Mouse (Mus musculus) kidney, postnatal 36 days (tissue): ENCODE data around the gene Gm26620.

Experiments used
- DNase-seq, 2 experiments: peaks; one replicate each; pipeline ENCODE4 v3.0.0; 2021 to 2022; ENCODE audit warnings: mixed read lengths in 2 of 2

The Gm26620 gene

DNA sequence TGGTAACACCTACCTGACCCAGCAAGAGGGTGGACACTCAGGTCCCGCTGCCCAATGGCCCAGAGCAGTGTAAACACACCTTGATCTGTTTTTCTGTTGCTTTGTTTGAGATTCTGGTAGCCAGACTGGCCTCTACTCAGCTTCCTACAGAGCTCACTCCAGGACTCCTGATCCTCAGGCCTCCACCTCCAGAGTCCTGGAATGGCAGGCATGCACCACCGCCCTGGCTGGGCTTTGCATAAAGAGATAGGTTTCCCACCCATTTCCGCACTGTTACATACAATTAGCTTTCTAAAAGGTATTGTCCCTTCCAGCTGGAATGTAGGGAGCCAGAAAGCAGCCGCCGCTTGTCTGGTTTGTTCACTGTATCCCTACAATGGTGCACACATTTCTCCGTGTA lies 13.5 kb upstream of the Gm26620 start:
- no peak for DNase-seq

DNA sequence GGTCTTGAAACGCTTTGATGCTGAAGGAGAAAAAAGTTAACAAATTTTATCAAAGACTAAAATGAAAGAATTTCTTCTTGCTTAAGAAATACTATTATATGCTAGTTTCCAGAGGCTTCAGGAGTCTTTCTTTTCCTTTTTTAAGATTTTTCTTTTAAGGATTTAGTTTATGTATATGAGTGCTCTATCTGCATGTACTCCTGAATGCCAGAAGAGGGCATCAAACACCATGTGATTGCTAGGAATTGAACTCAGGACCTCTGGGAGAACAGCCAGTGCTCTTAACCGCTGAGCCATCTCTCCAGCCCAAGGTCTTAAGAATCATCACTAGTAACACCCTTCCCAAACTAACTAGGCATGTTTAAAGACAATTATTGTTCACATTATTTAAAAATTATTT lies 12.9 kb upstream of the Gm26620 start:
- DNase-seq, result no peak

DNA sequence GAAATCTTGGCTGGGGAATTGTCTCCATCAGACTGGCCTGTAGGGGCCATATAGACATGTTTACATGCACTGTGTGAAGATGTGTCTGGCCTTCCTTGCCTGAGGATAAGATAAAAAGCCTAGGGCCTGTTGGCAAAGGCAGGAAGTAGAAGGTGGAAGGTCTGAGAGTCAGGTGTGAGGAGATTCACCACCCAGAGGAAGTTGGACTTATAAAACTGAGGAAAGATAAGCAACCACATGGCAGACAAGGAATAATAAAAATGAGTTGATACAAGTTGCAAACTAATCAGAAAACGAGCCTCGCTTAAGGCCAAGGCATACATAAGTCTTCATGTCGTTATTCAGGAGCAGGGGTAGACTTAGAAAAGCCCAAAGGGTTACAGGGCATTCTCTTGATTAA lies 9.2 kb upstream of the Gm26620 start:
- DNase-seq, result no peak

DNA sequence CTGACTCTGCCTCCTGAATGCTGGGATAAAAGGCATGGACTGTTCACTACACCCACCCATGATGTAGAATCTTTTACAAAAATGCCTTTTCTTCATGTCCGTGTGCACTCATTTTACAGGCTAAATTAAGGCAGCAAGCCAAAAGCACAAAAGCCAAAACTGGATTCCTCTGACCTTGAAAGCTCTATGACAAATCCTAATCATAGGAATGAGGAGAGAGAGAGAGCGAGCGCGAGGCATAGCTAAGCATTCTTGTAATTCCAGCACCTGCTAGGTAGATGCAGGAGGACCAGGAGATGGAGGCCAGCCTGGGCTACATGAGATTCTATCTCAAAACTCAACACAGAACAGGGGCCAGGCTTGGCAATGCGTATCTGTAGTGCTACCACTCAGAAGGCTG lies 8.0 kb upstream of the Gm26620 start:
- no peak for DNase-seq

DNA sequence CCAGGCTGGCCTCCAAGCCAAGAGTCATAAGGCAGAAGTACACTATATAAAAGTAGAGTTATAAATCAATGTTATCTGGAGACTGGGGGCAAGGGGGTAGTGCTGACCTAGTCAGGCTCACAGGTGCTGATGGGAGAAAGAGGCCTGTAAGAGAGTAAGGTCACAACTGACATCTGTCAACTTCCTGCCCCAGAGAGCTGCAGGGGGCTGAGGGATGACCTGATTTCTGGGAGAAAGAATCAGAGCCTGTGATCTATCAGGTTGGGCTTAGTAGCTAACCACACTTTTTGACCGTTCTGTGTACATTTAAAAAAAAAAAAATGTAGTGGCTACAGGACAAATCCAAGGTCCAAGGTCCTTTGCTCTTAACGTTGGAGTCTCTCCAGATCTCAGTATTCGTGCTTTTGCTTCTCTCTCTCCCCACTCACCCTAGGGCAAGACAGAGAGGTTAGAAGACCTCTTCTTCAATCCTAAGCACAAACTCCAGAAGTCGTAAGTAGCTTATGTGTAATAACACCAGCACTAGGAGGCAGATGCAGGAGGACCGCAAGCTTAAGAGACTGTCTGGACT lies 1.9 kb upstream of the Gm26620 start:
- peak in 1 of 2 experiments; percentile 58 for DNase-seq

DNA sequence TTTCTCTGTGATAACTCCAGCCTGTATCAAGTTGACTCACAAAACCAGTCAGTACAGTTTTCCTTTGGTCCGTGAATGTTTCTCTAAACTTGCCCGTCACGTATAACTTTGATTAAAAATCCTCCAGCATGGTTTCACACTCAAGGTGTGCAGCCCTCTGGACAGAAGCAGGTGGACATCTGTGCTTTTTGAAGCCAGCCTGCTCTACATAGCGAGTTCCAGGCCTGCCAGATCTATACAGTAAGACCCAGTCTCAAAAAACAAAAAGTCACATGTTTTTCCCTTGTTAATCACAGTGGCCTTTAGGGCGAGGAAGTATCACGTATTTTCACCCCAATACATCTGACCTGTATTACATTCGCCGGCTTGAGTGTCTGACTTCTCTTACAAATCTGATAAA lies 475 bp upstream of the Gm26620 start:
- DNase-seq, result no peak

- DNase-seq, result no peak
Measured at GRCm38 (mm10) chr1:170886044-170886458, 1.2 kb downstream of the Gm26620 start.

- DNase-seq, result no peak
Measured at GRCm38 (mm10) chr1:170889310-170889709, 4.4 kb downstream of the Gm26620 start.

DNA sequence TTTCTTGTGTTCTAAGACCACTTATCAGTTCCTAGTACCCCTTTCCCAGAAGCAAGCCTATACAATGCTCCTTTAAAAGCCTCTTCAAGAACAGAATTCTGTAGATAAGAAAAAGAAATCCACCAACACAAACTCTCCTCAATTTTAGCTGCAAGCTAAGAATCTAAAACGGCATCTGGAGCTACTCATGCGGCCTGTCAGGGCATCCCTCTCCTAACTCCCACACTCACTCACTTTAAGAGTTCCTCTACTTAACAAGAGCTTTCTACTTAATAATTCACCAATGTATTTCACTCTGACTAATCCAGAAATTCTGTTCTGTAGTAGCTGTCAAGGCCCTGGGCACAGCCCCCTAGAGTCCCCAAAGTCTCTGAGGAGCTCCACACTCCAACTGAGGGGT lies 6.8 kb downstream of the Gm26620 start:
- DNase-seq, result no peak

DNA sequence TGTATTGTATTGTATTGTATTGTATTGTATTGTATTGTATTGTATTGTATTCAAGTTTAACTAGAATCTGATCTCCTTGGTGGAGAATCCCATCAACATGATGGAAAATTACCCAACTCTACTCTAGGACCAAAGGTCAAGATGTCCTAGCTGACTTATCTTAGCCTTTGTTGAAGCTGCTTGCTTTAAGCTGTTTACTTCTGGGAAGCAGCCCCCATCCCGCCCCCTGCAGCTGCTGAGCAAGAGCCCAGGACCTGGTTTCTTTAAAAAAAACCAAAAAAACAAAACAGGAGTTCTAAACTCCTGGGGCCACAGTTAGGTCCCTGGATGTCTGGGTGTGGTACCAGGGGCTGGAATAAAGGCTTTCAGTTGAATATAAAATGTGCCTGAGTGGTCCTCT lies 7.4 kb downstream of the Gm26620 start:
- DNase-seq, result no peak

- DNase-seq, result peak in 1 of 2 experiments; percentile 44
Measured at GRCm38 (mm10) chr1:170894603-170895602, 10.0 kb downstream of the Gm26620 start.

DNA sequence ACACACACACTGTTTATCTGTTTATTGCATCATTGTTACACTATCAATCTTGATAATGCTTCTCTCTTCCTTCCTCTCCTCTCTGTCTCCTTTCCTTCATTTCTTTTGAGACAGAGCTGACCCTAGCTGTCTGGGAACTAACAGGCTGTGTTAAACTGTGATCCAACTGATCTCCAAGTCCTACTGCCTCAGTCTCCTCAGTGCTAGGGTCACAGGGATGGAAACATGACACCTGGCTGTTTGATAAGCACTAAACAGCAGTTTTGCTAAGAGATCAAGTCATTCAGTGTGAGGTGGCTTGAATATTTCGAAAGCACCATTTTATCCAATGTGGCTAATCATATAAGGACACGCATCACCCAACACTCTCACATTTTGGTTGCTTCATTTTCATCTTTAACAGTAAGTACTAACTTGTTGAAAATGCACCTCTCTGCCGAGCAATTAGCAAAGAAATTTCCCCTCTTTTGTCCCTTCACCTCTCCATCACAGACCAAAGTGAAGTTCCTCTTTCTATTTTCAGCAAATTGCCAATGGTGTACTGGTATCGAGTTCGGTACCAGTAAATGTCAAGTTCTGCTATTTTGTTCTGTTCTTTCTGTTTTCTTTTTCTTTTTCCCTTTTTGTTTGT lies 11.9 kb downstream of the Gm26620 start:
- DNase-seq, result no peak

- DNase-seq, result no peak
Measured at GRCm38 (mm10) chr1:170898413-170899075, 13.7 kb downstream of the Gm26620 start.

GRCm38 (mm10) chr1:170900799-170901467 lies 16.1 kb downstream of the Gm26620 start:
- peak; percentile 61 to 75 for DNase-seq

DNA sequence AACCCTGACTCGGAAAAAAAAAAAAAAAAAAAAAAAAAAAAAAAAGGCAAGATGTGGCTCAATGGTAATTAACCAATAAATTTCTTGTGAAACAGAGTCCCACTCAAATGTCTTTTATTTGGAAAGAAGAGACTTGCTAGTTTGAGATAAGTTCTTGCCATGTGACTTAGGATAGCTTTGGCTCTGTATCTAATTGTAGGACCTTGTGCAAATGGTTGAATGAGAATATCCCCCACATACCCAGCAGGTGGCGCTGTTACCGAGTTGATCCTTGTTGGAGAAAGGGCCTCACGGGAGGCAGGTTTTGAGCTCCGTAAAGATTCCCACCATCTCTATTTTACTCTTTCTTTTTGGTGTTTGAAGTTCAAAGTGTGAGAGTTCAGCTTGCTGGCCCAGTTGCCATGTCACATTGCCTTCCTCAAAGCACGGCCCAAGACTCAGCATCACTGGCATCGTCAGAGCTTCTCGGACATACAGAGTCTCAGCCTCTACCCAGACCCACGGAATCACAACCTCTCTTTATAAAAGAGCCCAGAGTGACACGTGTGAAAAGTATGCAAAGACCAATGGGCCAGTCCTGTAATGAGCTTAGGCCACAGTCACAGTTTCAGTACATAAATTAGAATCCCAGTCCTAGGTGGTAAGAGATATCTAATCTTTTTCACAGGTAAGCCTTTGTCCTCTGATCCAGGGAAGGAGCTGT lies 16.8 kb downstream of the Gm26620 start:
- peak; percentile 82 to 91 for DNase-seq

- DNase-seq, result no peak
Measured at GRCm38 (mm10) chr1:170903485-170903884, 18.6 kb downstream of the Gm26620 start.

DNA sequence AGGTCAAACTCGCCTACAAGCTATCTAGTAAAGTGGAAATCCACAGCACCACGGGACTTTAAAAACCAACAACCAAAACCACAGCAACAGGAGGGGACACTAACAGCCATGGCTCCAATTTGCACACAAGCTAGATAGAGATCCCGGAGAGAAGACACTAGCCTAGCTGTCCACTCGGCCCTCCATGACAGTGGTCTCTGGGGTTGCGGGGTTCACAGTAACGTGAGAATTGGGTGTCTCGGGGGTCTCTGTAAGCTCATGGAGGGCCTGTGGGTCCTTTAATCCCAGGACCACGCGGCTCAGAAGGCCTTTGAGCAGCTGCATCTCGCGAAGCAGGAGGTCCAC lies 22.2 kb downstream of the Gm26620 start:
- no peak for DNase-seq

DNA sequence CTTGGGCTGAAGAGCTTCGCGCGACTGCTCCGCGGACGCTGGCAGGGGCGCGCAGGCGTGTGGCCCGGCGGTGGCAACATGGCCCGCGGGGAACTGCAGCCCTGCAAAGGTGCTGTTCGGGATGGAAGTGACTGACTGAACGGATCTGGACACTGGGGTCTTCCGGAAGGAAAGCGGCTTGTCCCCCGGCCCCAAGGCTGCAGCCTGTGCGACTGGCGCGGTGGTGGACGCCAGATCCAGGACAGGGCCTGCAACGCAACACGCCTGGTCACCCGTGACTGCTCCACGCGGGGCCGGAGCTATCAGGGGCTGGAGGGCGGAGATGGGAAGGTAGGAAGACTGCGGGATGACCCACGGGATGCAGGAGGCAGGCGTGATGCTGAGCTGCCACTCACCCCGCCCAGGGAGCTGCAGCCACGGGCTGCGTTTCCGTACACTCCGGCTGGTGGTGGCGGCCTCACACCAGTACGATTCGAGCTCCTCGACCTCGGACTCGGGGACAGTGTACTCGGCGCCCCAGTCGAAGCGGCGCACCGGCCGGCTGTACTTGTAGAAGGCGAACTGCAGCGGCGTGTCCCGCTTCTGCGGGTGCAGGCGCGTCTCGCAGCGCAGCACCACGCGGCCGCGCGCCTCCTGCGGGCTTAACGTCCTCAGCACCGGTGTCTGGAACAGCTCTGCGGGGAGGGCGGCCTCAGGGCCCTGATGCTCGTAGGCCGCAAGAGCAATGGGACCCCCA lies 22.8 kb downstream of the Gm26620 start:
- DNase-seq, result peak in 1 of 2 experiments; percentile 57

DNA sequence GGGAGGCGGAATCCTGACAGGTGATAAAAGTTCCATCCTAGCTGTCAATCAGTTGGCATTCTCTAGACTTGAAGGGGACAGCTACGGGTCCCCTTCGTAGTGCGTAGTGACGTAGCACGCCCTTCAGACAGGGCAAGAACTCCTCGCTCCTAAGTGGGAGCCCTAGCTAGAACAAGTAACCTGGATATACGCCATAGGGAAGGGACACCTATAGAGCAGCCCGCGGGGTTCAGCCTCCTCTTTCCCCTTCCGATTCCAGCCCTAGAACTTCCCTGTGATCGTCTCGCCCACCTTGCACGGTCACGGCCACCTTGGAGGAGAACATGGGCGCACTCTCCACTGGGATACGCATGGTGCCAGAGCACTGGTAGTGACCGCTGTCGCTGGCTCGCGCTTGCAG lies 23.5 kb downstream of the Gm26620 start:
- no peak for DNase-seq

DNA sequence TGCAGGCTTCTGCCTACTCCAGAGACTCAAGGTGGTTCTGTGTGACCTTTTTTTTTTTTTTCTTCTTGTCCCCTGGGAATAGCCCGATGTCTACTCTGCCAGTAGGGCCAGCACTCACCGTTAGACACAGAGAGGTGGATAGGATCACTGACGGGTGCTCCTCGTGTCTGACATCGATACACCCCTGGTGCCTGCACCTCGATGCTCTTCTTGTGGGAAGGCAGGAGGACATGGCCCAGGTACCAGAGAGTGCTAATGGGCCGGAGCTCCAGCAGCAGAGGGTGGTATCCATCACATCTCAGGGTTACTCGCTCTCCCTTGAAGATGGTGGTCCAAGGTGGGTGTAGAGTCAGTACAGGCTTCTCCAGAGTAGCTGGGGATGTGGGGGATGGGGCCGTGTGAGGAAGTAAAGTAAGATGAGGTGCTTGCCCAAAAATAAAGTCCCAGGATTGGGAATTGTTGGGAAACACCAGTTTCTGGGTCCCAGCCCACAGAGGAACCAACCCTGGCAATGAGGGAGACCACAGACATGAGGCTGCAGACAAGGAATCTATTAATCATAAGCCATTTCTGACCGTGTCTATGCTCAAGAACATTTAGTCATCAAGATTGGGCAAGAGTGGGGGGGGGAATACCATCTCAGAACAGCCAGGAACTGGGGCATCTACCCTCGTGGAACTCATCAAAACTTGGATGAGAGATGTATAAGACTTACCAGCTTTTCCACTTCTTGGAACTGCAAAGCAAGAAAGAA lies 27.2 kb downstream of the Gm26620 start:
- no peak for DNase-seq
